Mouse (Mus musculus): ENCODE measurements around the gene Sgms1. TPM values are rescaled to one million over a fixed set of nuclear protein-coding genes. Genes with fewer than 3 reads are reported as not detected.
"Not testable (repeated sequence)": the region's sequence is repeated elsewhere in the genome, so short reads cannot be mapped to it uniquely, and the experiment has no call there.

Gene Sgms1
- total RNA-seq, 2 experiments from 2014 or later: 56.3 to 58.4 TPM

DNA sequence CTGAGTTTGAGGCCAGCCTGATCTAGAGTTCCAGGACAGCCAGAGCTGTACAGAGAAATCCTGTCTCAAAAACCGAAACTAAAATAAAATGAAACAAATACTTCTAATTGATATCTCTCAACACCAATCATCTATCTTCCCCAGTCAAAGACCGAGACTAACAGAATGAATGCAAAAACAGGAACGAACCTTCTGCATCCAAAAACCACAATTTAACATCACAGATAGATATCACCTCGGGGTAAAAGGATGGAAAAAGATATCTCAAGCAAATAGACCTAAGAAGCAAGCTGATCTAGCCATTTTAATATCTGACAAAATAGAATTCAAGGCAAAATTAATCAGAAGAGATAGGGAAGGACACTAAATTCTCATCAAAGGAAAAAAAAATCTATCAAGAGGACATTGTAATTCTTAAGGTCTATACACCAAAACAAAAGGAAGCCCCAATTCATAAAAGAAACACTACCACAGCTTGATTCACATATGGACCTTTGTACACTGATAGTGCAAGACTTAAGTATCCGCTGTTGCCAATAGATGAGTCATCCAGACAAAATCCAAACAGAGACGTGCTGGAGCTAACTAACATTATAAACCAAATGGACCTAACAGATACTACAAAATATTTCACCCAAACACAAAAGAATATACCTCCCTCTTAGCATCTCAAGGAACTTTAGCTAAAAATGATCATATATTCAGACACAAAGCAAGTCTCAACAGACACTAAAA, 301.6 kb downstream of the Sgms1 start:
- no peak for DNase-seq

DNA sequence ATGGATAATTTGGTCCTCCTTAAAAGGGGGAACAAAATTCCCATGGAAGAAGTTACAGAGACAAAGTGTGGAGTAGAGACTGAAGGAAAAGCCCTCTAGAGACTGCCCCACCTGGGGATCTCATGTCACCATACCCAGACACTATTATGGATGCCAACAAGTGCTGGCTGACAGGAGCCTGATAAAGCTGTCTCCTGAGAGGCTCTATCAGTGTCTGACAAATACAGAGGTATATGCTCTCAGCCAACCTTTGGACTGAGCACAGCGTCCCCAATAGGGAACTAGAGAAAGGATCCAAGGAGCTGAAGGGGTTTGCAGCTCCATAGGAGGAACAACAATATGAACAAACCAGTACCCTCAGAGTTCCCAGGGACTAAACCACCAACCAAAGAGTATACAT, 304.7 kb downstream of the Sgms1 start:
- DNase-seq: not testable (repeated sequence)

Other genes starting within 250 kb of the Sgms1 start
- gene Rpl9-ps6, start 76.9 kb upstream of the Sgms1 start, total RNA-seq (2021): 100 to 1,000 TPM in 1 of 2 experiments, 10 to 100 TPM in 1; 64.8 to 136 TPM
- gene Minpp1, start 96.1 kb upstream of the Sgms1 start, total RNA-seq (2021): 10 to 100 TPM; 30.8 to 36.7 TPM
- gene Papss2, start 206.1 kb upstream of the Sgms1 start, total RNA-seq (2021): 10 to 100 TPM; 24.5 to 34.6 TPM

All from adrenal gland, postnatal 10 days (tissue).